Mouse (Mus musculus) stomach, postnatal 0 days (tissue): ENCODE measurements around the gene Mob3b.

Experiments used
- CTCF ChIP-seq: IDR thresholded peaks from 2 replicates; pipeline ENCODE4 v1.5.1; 2016; ENCODE audit warnings: antibody characterized with exemption, low read depth, mild to moderate bottlenecking, moderate library complexity
- EP300 ChIP-seq: optimal IDR thresholded peaks from 2 replicates; pipeline ENCODE3; 2016; ENCODE audit warnings: antibody characterized with exemption

DNA sequence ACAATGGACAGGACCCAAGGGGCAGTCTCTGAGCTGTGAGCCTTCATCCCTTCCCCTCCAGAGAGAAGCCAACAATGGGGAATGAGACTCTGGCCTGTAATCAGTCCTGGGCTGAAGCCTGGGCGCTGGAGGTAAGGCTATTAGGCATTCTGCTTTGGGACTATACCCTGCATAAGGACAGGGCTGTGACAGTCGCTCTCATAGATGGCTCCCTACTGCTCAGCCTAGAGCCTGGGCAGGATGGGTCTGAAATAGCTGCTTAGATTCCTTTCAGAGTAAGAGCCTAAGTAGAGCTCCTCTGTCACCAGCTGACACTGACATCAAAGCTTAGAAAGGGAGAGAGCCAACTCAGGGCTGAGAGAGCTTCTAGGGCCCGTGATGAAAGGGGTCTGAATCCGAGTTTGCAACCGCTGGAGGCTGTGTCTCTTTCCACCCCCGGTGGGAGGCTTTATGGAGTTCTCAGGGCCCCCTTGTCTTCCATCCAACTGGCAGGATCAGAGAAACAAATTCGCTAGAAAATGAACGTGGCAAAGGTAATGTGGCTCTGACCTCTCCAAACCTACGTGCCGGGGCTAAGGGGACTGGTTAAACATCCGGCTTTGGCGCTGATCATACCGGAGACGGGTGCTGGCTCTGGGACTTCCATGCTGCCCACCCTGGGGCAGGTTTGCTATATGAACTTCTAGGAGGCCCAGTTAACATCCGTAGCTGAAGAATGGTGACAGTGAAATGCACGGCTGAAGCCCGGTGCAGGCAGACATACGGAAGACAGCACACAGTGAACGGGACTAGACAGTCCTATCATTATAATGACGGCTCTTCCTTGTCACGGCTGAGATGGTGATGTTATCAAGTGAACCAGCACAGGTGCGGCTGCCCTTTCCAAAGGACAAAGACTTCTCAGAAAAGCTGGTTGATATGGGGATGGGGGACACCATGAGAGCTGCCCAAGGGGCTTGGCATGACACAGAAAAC lies 165.1 kb downstream of the Mob3b start:
- TF ChIP-seq EP300 (no peak), CTCF (no peak)
